Mouse (Mus musculus): ENCODE measurements around the gene Tbc1d22b.
A peak's percentile ranks its signal among the peaks of the same experiment; 100 is the strongest.
"Not testable (repeated sequence)": the region's sequence is repeated elsewhere in the genome, so short reads cannot be mapped to it uniquely, and the experiment has no call there.

Gene Tbc1d22b

DNA sequence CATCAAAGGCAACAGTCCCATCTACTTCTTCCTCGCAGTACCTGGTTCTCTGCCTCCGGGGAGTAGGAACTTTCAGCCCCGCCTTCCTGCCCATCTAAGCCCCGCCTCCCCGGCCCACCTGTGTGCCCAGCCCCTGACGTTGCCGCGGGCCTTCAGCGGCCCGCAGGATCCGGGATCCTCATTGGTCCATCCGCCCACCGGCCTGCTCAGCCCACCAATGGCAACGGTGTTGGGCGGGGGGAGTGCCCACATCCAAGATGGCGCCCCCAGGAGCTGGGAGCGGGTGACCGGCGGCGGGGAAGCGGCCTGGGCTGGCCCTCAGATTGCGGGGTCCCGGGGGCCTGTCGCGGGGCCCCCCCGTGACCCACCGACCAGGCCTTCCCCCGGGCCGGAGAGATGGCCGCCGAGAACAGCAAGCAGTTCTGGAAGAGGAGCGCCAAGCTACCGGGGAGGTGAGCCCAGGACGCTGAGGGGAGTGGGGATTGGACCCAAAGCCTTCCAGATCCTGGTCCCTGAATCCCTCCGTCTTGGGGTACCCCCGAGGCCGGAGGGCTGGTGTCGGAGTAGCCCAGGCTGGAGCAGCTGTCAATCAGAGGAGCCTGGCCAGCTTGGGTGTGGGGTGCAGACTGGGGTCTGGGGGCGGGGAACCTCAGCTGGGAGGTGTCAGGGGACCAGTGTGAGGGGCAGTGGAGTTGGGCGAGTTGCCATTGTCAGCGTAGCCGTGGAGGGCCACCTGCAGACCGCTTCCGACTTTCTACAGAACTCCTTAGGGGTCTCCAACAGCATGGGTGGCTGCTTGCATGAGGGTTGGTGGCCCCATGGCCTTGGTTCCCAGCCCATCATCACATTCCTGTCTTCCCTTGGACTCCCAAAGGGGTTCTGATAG, at the start of gene Tbc1d22b, which contains the start of gene Gm17657:
TSS of gene Tbc1d22b (plus strand) at position 243 of the 886 bp plus-strand sequence.
TSS of gene Gm17657 (minus strand) at position 96 of the 886 bp plus-strand sequence.
- peak; percentile 97 to 98 for DNase-seq

- DNase-seq = no peak
Observed at GRCm38 (mm10) chr17:29500243-29500740, 49.3 kb upstream of the Tbc1d22b start.

DNA sequence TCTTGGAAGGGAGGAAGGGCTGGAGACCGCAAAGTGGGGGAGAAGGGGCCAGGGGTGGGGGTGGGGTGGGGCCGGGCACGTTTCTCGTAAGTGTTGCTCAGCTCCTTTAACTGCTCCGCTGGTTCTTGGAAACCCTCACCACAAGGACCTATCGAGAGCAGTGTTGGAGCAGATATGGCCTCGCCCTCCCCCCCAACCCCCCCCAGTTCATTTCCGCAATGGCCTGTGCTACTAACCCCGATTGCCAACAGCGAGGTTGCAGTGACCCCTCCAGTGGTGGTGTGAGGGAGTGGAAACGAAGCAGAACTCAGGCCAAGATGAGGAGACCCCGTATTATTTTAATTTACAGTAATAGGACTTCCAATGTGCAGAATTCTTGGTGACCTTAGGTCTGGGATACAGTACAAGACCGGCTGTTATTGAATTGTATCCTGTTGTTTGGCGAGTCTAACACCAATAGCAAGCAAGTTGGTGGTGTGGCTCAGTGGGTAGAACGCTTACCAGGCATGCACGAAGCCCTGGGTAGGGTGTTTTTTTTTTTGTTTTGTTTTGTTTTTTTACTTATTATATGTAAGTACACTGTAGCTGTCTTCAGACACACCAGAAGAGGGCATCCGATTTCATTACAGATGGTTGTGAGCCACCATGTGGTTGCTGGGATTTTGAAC, 48.6 kb upstream of the Tbc1d22b start:
- no peak for DNase-seq

DNA sequence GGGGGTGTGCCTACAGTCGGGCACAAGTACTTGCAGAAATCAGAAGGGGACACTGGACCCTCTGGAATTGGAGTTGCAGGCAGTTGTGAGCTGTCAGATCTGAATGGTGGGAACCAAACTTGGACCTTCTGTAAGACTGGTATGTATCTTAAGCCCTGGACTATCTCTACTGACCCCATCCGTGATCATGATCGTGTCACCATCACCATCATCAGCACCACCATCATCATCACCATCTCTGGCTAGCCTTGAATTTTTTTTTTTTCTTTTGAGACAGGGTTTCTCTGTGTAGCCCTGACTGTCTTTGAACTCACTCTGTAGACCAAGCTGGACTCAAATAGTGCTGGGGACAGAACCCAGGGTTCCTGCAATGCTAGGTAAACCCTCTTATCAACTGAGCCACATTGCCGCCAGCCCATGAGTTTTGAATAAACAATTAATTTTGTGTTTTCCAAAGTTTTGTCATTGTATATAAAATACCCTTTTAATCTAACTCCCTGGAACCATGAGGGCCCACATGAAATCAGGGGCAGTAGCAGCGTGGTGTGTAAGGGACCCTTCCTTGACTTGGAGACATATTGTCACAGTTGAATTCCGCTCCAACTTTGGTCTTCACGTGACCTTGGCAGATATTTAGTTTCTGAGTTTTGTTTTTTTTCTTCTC, 47.4 kb upstream of the Tbc1d22b start:
- no peak for DNase-seq

GRCm38 (mm10) chr17:29502669-29503665, 46.6 kb upstream of the Tbc1d22b start:
- no peak for DNase-seq

DNA sequence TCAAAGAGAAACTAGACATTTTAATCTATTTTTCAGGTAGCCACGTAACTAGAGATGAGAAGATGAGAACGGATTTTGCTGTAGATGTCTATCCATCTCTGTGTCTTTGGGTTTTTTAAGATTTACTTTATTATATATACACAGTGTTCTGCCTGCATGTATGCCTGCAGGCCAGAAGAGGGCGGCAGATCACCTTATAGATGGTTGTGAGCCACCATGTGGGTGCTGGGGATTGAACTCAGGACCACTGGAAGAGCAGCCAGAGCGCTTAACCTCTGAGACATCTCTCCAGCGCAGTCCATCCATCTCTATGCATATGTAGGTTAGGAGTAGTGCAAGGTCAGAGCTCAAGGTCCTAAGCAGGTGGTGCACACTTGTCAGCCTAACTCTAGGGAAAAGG, 45.9 kb upstream of the Tbc1d22b start:
- no peak for DNase-seq

DNA sequence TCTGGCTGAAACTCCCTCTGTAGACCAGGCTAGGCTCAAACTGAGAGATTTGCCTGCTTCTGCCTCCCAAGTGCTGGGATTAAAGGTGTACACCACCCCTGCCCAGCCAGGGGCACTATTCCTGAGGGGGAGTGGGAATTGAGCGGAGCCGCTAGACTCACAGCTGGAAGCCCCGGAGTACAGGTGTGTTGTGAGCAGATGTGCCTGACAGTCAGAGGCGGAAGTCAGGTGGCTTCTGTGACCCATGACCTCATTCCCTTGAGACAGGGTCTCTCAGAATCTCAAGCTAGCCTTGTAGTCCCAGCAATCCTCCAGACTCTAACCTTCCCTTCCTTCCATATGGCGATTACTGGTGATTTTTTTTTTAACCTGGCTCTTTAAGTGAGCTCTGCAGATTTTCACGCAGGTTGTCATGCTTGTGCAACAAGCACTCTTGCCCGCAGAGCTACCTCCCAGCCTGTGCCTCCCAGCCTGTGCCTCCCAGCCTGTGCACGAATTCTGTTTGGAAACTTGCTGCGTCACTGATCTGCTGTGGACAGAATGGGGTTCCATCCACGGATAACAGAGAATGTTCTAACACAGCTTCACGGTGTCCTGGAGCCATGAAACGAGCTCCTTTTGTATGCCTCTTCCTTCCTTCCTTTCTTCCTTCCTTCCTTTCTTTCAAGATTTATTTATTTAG, 40.5 kb upstream of the Tbc1d22b start:
- no peak for DNase-seq

- no peak for DNase-seq
Observed at GRCm38 (mm10) chr17:29510691-29511090, 38.9 kb upstream of the Tbc1d22b start.

DNA sequence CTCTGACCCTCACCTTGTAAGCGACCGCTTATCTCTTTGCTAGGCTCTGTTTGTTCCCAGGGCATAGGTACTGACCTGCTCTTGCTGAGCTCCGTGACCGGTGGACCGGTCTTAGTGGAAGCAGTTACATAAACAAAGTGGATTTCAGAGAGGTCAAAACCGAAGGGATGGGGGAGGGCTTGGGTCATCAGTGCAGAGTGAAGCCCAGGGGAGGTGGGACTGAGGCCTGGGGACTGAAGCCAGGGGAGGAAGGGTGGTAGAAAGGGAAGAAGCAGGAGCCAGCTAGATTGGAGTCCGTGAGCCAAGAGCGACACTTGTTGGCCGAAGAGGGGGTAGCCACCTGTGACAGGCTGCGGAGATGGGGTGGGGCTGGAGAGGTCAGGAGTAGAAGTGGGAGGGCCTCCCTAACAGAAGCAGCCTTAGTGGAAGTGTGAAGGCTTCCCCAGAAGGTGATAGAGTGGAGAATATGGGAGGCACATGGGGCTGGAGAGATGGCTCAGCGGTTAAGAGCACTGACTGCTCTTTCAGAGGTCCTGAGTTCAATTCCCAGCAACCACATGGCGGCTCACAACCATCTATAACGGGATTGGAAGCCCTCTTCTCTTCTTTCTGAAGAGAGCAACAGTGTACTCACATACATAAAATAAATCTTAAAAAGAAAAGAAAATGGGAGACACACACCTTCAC, 36.4 kb upstream of the Tbc1d22b start:
- DNase-seq = peak; percentile 76

- DNase-seq = peak; percentile 66 to 70
Observed at GRCm38 (mm10) chr17:29514435-29514834, 35.1 kb upstream of the Tbc1d22b start.

DNA sequence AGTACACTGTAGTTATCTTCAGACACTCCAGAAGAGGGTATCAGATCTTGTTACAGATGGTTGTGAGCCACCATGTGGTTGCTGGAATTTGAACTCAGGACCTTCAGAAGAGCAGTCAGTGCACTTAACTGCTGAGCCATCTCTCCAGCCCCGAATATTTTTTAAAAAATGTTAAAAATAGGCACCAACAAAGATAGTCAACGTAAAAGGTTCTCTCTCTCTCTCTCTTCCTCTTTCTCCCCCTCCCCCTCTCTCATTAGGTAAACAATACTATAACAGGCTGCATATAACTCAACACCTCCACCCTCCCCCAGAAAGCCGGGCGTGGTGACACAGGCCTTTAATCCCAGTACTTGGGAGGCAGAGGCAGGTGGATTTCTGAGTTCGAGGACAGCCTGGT, 30.9 kb upstream of the Tbc1d22b start:
- not testable (repeated sequence) for DNase-seq

- no peak for DNase-seq
Observed at GRCm38 (mm10) chr17:29519731-29520130, 29.9 kb upstream of the Tbc1d22b start.

GRCm38 (mm10) chr17:29525613-29526012, 24.0 kb upstream of the Tbc1d22b start:
- DNase-seq = no peak

GRCm38 (mm10) chr17:29528568-29529187, 20.9 kb upstream of the Tbc1d22b start:
- peak in 1 of 2 experiments; percentile 18 for DNase-seq

- DNase-seq = no peak
Observed at GRCm38 (mm10) chr17:29530508-29530907, 19.1 kb upstream of the Tbc1d22b start.

DNA sequence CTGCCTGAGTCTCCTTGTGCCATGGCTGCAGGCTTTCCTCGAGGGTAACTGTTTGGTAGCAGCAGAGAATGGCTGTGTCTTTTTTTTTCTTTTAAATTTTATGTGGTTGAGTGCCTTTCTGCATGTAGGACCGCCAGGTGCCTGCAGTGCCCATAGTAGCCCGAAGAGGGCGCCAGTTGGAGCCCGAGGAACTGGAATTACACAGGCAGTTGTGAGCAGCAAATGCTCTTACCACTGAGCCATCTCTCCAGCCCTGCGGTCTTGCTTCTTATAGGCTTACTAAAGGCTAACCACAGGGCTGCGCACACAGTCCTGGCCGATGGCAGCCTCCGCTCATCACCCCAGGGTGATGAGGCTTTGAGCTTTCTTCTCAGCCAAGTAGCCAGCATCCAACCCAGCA, 18.3 kb upstream of the Tbc1d22b start:
- DNase-seq = peak; percentile 32 to 47

- peak; percentile 70 to 83 for DNase-seq
Observed at GRCm38 (mm10) chr17:29531757-29532384, 17.7 kb upstream of the Tbc1d22b start.

DNA sequence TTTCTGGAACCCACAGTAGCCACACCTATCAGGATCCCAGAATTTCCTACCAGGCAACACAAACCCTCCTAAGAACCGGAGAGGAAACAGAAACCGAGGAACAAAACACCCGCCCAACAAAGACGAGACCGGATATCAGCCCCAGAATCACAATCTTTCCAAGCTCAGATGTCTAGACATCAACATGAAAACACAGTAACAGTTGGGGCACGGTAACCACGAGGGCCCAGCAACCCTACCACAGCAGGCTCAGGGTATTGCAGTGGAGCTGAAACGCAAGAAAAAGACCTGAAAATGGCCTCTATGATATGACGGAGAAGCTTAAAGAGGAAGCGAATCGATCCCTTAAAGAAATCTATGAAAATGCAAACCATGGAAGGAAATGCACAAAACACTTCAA, 15.7 kb upstream of the Tbc1d22b start:
- DNase-seq = peak; percentile 31 to 46

GRCm38 (mm10) chr17:29540426-29540825, 9.2 kb upstream of the Tbc1d22b start:
- DNase-seq = no peak

DNA sequence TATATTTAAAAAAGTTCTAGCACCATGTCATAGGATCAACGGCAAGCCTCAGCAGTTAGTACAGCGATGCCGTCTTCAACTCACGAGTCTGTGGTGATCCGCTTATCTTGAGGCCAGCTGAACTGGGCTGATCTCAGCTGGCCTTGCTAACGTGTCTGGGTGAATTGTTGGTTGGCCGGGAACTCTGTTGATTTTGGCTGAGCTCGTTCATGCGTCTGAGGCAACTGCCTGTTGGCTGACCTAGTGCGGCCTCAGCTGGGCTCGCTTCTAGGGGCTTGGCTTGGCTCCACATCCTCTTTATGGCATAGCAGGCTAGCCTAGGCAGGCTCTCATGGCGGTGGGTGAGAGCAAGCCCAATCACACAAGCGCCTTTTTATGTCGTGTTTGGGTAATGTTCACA, 8.2 kb upstream of the Tbc1d22b start:
- DNase-seq = no peak

Measured in thymus, postnatal 36 days (tissue).